Mouse (Mus musculus) heart, embryonic 11.5 days (tissue): ENCODE results near the gene Acod1. TPM values are rescaled to one million over a fixed set of nuclear protein-coding genes. Genes with fewer than 3 reads are reported as not detected.
A peak's percentile ranks its signal among the peaks of the same experiment; 100 is the strongest.

Source experiments
- ATAC-seq: fragments of 200-750 bp; cut with Nextera tagmentation; replicated peaks from 2 replicates; pipeline ENCODE4 v1.8.0; 2017; ENCODE audit warnings: moderate library complexity; ENCODE audit not compliant: insufficient number of reproducible peaks, low FRiP score, low TSS enrichment
- H3K27ac ChIP-seq: fragments of 300-500 bp; sonication (generic); 2 replicates; pipeline ENCODE4 v1.5.1; 2014; ENCODE audit warnings: mild to moderate bottlenecking, low read depth, low read length
- H3K27me3 ChIP-seq: fragments of 300-500 bp; sonication (generic); 2 replicates; pipeline ENCODE4 v1.6.1; 2014; ENCODE audit warnings: mild to moderate bottlenecking, low read length, mixed read lengths; ENCODE audit not compliant: control insufficient read depth, insufficient read depth
- H3K36me3 ChIP-seq: fragments of 300-500 bp; sonication (generic); 2 replicates; pipeline ENCODE4 v1.6.1; 2014; ENCODE audit warnings: mild to moderate bottlenecking, low read length, moderate library complexity, mixed read lengths; ENCODE audit not compliant: control insufficient read depth, insufficient read depth
- H3K4me1 ChIP-seq: fragments of 300-500 bp; sonication (generic); 2 replicates; pipeline ENCODE4 v1.6.1; 2014; ENCODE audit warnings: low read length; ENCODE audit not compliant: control insufficient read depth, insufficient read depth
- H3K4me2 ChIP-seq: fragments of 300-500 bp; sonication (generic); 2 replicates; pipeline ENCODE4 v1.6.1; 2014; ENCODE audit warnings: mild to moderate bottlenecking, moderate library complexity
- H3K4me3 ChIP-seq: fragments of 300-500 bp; sonication (generic); 2 replicates; pipeline ENCODE4 v1.5.1; 2014; ENCODE audit warnings: low read depth, low read length
- H3K9ac ChIP-seq: fragments of 300-500 bp; sonication (generic); 2 replicates; pipeline ENCODE4 v1.6.1; 2014; ENCODE audit warnings: mild to moderate bottlenecking, low read depth, low read length, moderate library complexity
- H3K9me3 ChIP-seq: fragments of 300-500 bp; sonication (generic); replicated peaks from 2 replicates; pipeline ENCODE4 v1.6.1; 2016; ENCODE audit warnings: low read length; ENCODE audit not compliant: control insufficient read depth
- WGBS: fragments of 180-500 bp; shearing (Covaris S2); extraction: QIAGEN DNeasy Blood & Tissue Kit; methylation state at CpG from one replicate; pipeline ENCODE4 v1.1.7; 2014; ENCODE audit not compliant: insufficient replicate concordance; 5-methylcytosine and 5-hydroxymethylcytosine counted together
- polyA plus RNA-seq: library from polyadenylated mRNA; unstranded; fragments of >200 nt; fragmentation: Nextera tagmentation; extraction: Ambion mirVana; gene quantifications from 2 replicates; pipeline ENCODE4 v1.2.1, GENCODE M21; 2014

Gene Acod1
- polyA plus RNA-seq, 1 experiment from 2014 or later, result not detected

DNA sequence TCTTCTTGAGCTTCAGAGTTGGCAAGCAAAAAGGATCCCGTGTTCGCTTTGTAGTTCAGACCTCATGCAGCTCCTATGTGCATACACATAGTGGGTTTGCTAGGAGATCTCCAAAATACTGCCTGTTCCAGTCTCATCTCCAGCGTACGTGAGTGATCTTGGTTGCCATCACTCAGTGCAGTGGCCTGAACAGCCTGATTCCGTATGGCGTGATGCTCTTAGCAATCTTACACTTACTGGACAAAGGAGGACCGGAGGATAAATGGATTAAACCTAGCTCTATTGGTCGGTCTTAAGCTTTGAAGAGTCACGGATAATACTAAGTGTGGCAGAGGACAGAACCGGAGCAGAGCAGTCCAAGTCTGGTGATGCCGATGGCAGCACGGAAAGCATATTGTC, 22.7 kb downstream of the Acod1 start:
- H3K36me3 ChIP-seq, result no peaks in the 10 kb centered on the region
- WGBS, result 17% methylated on average over 12 of the region's 12 CpGs
- H3K9me3 ChIP-seq, result no peaks in the 10 kb centered on the region
- peak overlapping the region; percentile 64 for H3K4me3 ChIP-seq
- no peaks in the 10 kb centered on the region for H3K27me3 ChIP-seq
- peak; percentile 13 for ATAC-seq
- peak overlapping the region; percentile 88 for H3K4me2 ChIP-seq
- H3K4me1 ChIP-seq, result 0 out of 2 replicates have a peak, but pooled peaks cover 2% of the 10 kb centered on the region
- H3K9ac ChIP-seq, result peak overlapping the region; percentile 79
- peak overlapping the region; percentile 89 for H3K27ac ChIP-seq

DNA sequence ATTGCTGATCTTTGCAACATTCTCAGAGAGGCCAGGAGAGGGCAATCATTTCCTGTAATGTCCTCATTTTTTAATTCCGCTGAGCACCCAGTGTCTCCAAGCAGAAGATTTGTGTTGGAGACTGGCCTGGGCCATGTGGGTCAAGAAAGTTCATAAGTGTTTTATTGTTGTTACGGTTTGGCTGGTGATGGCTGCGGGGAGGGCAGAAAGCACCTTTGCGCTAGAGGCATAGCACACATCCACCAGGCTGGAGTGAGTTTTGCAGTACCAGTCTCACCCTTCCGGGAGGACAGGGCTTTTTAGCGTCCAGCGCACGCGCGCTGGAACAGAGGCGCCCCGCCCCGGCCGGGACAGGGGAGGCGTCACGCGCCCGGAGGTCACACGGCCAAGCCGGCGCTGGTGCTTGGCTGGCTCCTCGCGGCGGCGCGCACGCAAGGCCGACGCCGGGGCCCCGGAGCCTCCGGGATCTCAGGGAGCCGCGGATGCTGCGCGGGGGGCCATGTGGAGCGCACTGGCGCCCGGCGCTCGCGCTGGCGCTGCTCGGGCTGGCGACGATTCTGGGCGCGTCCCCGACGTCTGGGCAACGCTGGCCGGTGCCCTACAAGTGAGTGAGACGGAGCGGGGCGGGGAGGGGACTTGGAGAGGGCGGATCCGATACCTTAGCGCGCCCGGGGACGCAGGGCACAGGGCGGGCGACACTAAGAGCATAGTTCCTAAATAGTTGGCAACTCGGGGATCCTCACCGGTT, 23.3 kb downstream of the Acod1 start, which contains the start of gene Cln5:
Cln5 (plus strand) TSS at position 353 of the 748 bp plus-strand sequence.
- WGBS, result under 1% methylated on average over 65 of the region's 65 CpGs
- peak within 1 kb of the TSS; percentile 88 for H3K4me2 ChIP-seq
- H3K4me1 ChIP-seq, result 0 out of 2 replicates have a peak, but pooled peaks cover 2% of the 10 kb centered on the region
- peak; percentile 95 for ATAC-seq
- peak within 1 kb of the TSS; percentile 64 for H3K4me3 ChIP-seq
- peak within 1 kb of the TSS; percentile 79 for H3K9ac ChIP-seq
- no peaks in the 10 kb centered on the region for H3K36me3 ChIP-seq
- H3K27ac ChIP-seq, result peak within 1 kb of the TSS; percentile 89
- no peaks in the 10 kb centered on the region for H3K27me3 ChIP-seq
- no peaks in the 10 kb centered on the region for H3K9me3 ChIP-seq

DNA sequence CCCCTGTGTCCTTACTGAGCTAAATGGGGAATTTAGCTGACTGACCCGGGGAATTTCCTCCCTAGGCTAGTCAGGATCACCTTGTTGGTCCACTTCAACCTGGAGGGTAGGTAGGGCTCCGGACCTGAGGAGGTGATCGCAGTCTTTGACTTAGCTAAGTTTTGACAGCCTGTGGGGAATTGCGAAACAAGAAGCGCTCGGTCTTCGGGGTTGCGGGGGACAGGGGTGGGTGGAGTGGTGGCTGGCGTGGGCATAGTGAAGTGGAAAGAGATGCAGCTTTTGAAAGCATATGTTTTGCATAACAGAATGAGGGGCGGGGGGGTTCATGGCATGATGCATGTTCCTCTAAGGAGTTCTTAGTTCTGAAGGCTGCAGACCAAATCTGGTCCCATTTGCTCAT, 24.0 kb downstream of the Acod1 start:
- H3K4me3 ChIP-seq, result peak overlapping the region; percentile 64
- no peaks in the 10 kb centered on the region for H3K27me3 ChIP-seq
- H3K4me2 ChIP-seq, result peak overlapping the region; percentile 88
- H3K36me3 ChIP-seq, result no peaks in the 10 kb centered on the region
- 0 out of 2 replicates have a peak, but pooled peaks cover 2% of the 10 kb centered on the region for H3K4me1 ChIP-seq
- no peak for ATAC-seq
- peak overlapping the region; percentile 79 for H3K9ac ChIP-seq
- H3K27ac ChIP-seq, result peak overlapping the region; percentile 89; the same call in 1 of the 2 replicates
- 3% methylated on average over 10 of the region's 10 CpGs for WGBS
- no peaks in the 10 kb centered on the region for H3K9me3 ChIP-seq

DNA sequence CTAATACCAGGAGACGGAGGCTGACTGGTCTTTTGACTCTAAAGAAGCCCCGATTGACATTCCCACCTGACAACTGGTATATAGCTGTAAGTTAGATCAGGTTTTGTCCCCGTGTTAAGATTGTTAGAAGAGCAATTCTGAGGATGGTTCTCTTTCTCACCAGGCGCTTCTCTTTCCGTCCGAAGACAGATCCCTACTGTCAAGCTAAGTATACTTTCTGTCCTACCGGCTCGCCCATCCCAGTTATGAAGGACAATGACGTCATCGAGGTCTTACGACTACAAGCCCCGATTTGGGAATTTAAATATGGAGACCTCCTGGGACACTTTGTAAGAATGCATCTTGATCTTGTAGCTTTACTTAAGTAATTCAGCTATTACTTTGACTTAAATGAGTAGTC, 24.7 kb downstream of the Acod1 start:
- no peak overlapping the region for H3K4me2 ChIP-seq
- no peaks in the 10 kb centered on the region for H3K27me3 ChIP-seq
- H3K4me3 ChIP-seq, result no peak overlapping the region
- WGBS, result 90% methylated on average over 12 of the region's 12 CpGs
- no peaks in the 10 kb centered on the region for H3K36me3 ChIP-seq
- no peak overlapping the region for H3K9ac ChIP-seq
- ATAC-seq, result no peak
- H3K27ac ChIP-seq, result no peak overlapping the region
- H3K9me3 ChIP-seq, result no peaks in the 10 kb centered on the region
- H3K4me1 ChIP-seq, result 0 out of 2 replicates have a peak, but pooled peaks cover 2% of the 10 kb centered on the region

DNA sequence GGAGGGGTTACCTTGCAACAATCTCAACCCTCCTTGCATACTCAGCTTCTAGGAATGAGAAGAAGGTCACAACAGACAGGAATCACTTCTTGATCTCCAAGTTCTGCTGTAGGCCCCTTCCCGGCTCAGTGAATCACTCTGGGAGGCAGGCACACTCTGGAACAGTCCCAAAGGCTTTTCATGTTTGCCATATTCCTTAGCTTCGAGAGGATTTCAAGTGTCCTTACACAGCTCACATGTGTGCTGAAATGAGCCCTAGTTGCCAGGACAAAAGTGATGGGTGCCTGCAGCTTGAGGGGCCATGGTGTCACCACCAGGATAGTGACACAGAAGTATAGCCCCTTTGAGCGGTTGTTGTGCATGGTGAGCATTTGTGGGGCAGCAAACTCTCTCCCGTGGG, 26.0 kb downstream of the Acod1 start:
- Histone ChIP-seq H3K4me3 (no peak overlapping the region), H3K27ac (no peak overlapping the region), H3K4me2 (no peak overlapping the region), H3K4me1 (0 out of 2 replicates have a peak, but pooled peaks cover 2% of the 10 kb centered on the region), H3K36me3 (no peaks in the 10 kb centered on the region), H3K9me3 (no peaks in the 10 kb centered on the region), H3K27me3 (no peaks in the 10 kb centered on the region), H3K9ac (no peak overlapping the region)
- no peak for ATAC-seq
- WGBS, result 86% methylated on average over 4 of the region's 4 CpGs

DNA sequence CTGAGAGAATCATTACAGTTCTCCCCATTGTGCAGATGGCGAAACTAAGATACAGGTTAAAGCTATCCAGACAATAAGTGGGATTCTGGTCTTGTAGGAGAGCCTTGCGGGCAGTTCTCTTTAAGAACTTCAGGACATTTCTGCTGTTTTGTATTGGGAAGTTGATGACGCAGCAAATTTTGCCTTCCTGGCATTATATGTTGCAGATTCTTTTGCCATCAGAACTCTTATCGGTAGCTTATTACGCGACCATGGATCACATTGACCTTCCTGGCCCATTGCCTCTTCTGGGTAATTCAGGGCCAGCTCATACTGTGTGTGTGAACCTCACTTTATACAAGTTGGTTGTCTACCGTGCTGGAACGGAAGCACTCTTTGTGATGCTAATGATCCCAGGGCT, 27.0 kb downstream of the Acod1 start:
- Histone ChIP-seq H3K4me3 (no peak overlapping the region), H3K4me2 (no peak overlapping the region), H3K27ac (no peak overlapping the region), H3K4me1 (0 out of 2 replicates have a peak, but pooled peaks cover 2% of the 10 kb centered on the region), H3K27me3 (no peaks in the 10 kb centered on the region), H3K9ac (no peak overlapping the region), H3K9me3 (no peaks in the 10 kb centered on the region), H3K36me3 (peaks cover 3% of the 10 kb centered on the region; the same call in 1 of the 2 replicates)
- WGBS, result 92% methylated on average over 8 of the region's 8 CpGs
- no peak for ATAC-seq

DNA sequence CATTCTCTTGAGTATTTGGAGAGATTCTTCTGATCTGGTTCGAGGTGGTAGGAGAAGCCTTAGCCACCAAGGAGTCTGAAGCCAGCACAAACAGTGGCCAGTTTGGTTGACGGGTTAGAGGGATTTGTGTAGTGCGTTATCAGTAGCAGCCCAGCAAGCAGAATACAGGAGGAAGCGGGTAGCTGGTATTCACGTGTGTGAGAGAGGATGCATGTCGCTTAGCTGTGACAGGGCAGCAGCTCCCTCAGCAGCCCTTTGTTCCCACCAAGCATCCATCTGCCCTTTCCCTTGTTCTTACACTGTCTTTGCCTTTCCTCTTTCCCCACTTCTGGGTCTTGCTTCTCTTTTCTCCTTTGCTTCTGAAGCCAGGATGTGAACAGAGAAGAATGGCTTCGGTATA, 28.4 kb downstream of the Acod1 start:
- ATAC-seq, result no peak
- Histone ChIP-seq H3K4me1 (no peaks in the 10 kb centered on the region), H3K4me2 (no peak overlapping the region), H3K36me3 (peaks cover 3% of the 10 kb centered on the region; the same call in 1 of the 2 replicates), H3K9ac (no peak overlapping the region), H3K27ac (no peak overlapping the region), H3K27me3 (no peaks in the 10 kb centered on the region), H3K4me3 (no peak overlapping the region), H3K9me3 (no peaks in the 10 kb centered on the region)
- WGBS, result 72% methylated on average over 7 of the region's 7 CpGs

DNA sequence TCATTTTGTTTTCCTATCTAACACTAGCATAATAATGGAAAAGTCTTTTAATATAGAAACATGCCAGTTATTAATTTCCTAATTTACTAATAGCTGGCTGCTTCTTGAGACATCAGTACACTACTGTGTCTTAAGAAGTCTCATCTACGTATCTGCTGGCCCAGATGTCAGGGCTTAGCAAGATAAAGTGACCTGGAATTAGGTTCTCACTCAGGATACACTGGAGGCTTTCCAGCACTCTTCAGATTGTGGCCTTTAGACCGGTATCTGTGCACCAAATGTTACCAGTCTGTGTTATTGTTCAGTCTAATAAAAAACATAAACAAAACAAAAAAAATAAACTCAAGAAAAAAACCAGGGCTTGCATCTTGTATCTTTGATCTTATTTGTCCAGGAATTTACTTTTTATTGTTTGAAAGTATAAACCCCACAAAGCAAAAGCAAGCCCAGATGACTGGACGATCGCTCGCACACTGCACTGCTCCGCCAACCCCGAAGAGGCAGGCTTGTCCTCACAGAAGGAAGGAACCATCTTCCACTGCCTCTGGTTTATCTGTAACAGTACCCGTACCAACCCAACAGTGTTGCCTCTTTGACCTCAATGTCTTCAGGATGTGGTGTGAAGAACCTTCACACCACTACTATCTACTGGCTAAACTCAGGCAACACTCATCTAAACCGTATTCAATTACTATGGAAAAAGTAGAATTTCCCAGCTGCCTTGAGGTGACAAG, 30.7 kb downstream of the Acod1 start:
- H3K4me3 ChIP-seq, result no peak overlapping the region
- H3K27ac ChIP-seq, result no peak overlapping the region
- H3K36me3 ChIP-seq, result peaks cover 3% of the 10 kb centered on the region; the same call in 1 of the 2 replicates

More for the DNA sequence above, 30.7 kb downstream of the Acod1 start:
- no peaks in the 10 kb centered on the region for H3K4me1 ChIP-seq
- H3K27me3 ChIP-seq, result no peaks in the 10 kb centered on the region
- no peaks in the 10 kb centered on the region for H3K9me3 ChIP-seq
- H3K4me2 ChIP-seq, result no peak overlapping the region
- WGBS, result 82% methylated on average over 9 of the region's 9 CpGs
- no peak overlapping the region for H3K9ac ChIP-seq
- no peak for ATAC-seq
